Comparison of ENCODE assay signal across 8 mouse cellular contexts in the genomic region with DNA sequence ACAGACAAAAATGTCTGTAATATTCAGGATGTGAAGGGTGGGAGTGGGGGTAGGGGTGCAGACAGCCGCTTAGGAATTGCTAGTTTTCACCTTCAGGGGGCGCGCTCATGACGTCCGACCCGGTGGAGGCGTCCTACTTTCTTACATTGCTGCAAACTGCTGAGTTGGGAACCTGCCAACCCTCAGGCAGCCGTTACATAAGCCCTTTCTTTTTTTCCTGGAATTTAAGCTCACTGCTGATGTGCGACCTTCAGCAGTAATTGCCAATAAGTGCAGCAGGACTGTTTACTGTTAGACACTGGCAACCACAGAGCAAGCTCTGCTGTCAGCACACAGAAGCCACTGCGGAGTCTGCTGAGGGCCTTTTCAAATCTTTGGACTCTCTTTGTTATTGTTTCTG.
DNase-seq lines count a peak whose midpoint lies in the region; ATAC-seq and TF ChIP-seq lines count a peak whose summit lies in the region.

No protein-coding gene starts in this region.

- peak; percentile 92 for ATAC-seq in forebrain, embryonic 13.5 days
- ATAC-seq in heart, postnatal 0 days (ENCODE audit: insufficient read depth, low read depth): peak; percentile 84
- ATAC-seq in liver, embryonic 14.5 days (ENCODE audit: insufficient read depth): peak; percentile 56
- ATAC-seq in neural tube, embryonic 11.5 days (ENCODE audit: insufficient read depth, low FRiP score, low TSS enrichment): peak; percentile 54
- ATAC-seq in stomach, postnatal 0 days (ENCODE audit: low FRiP score, low TSS enrichment): peak; percentile 82

- H3K4me1 ChIP-seq in brown adipose tissue, adult 24 weeks (ENCODE audit: control insufficient read depth, insufficient read depth, insufficient read length, low read length): 0 out of 2 replicates have a peak, but pooled peaks cover 4% of the 10 kb centered on the region
- peaks cover 25% of the 10 kb centered on the region for H3K4me1 ChIP-seq in forebrain, embryonic 13.5 days
- H3K4me1 ChIP-seq in heart, postnatal 0 days (ENCODE audit: control insufficient read depth, insufficient read depth): no peaks in the 10 kb centered on the region
- H3K4me1 ChIP-seq in liver, embryonic 14.5 days (replicated peaks; ENCODE audit: control insufficient read depth in 2 of 2, insufficient read depth in 2 of 2, low read length in 1 of 2): 0 out of 4 replicates have a peak, but pooled peaks cover 0 to 2% of the 10 kb centered on the region in 2 experiments
- H3K4me1 ChIP-seq in neural tube, embryonic 11.5 days (ENCODE audit: control insufficient read depth, insufficient read depth, low read length): no peaks in the 10 kb centered on the region
- H3K4me1 ChIP-seq in stomach, postnatal 0 days (replicated peaks; ENCODE audit: control insufficient read depth, insufficient read depth): no peaks in the 10 kb centered on the region; the same call in 1 of the 2 replicates

- WGBS in forebrain, embryonic 13.5 days: 5% methylated on average over 10 of the region's 10 CpGs
- WGBS in heart, postnatal 0 days: 7% methylated on average over 10 of the region's 10 CpGs
- 37% methylated on average over 10 of the region's 10 CpGs for WGBS in liver, embryonic 14.5 days (ENCODE audit: insufficient replicate concordance)
- 29% methylated on average over 10 of the region's 10 CpGs for WGBS in neural tube, embryonic 11.5 days
- 7% methylated on average over 10 of the region's 10 CpGs for WGBS in stomach, postnatal 0 days

- peak; percentile 82 for DNase-seq in CD4-positive, CD25-positive, alpha-beta regulatory T cell, adult 2 months (ENCODE audit: low read depth, low spot score)
- DNase-seq in heart, postnatal 0 days (ENCODE audit: low spot score): peak; percentile 92
- peak; percentile 94 for DNase-seq in kidney, postnatal 36 days
- peak; percentile 25 to 33 (median 26) for DNase-seq in liver, embryonic 14.5 days (ENCODE audit: low read depth in 3 of 3, low spot score in 3 of 3)
- peak; percentile 64 for DNase-seq in neural tube, embryonic 11.5 days (ENCODE audit: low spot score)
- peak; percentile 84 for DNase-seq in stomach, postnatal 0 days (ENCODE audit: low spot score)

- H3K9ac ChIP-seq in forebrain, embryonic 13.5 days: no peak overlapping the region
- no peak overlapping the region for H3K9ac ChIP-seq in heart, postnatal 0 days (replicated peaks; ENCODE audit: low read depth, low read length)
- no peak overlapping the region for H3K9ac ChIP-seq in liver, embryonic 14.5 days (replicated peaks)
- H3K9ac ChIP-seq in neural tube, embryonic 11.5 days (ENCODE audit: low read length): no peak overlapping the region
- no peak overlapping the region for H3K9ac ChIP-seq in stomach, postnatal 0 days (ENCODE audit: low read length)

- no peaks in the 10 kb centered on the region for H3K27me3 ChIP-seq in forebrain, embryonic 13.5 days
- H3K27me3 ChIP-seq in heart, postnatal 0 days (ENCODE audit: control insufficient read depth, insufficient read depth, low read length): no peaks in the 10 kb centered on the region
- no peaks in the 10 kb centered on the region for H3K27me3 ChIP-seq in liver, embryonic 14.5 days (ENCODE audit: control insufficient read depth, insufficient read depth, low read length)
- H3K27me3 ChIP-seq in neural tube, embryonic 11.5 days (ENCODE audit: control insufficient read depth, insufficient read depth, low read length): no peaks in the 10 kb centered on the region
- H3K27me3 ChIP-seq in stomach, postnatal 0 days (ENCODE audit: control insufficient read depth, insufficient read depth, low read length): no peaks in the 10 kb centered on the region

- peak; percentile 93 for TF ChIP-seq EP300 in heart, postnatal 0 days (IDR thresholded peaks at IDR 0.05; ENCODE audit: low read depth)
- TF ChIP-seq EP300 in liver, embryonic 14.5 days (IDR thresholded peaks at IDR 0.05; ENCODE audit: low read depth): 0 out of 2 replicates have a peak, but pooled peaks have one; percentile 10
- TF ChIP-seq EP300 in stomach, postnatal 0 days (optimal IDR thresholded peaks at IDR 0.05): no peak

- H3K9me3 ChIP-seq in forebrain, embryonic 13.5 days (replicated peaks): no peaks in the 10 kb centered on the region
- no peaks in the 10 kb centered on the region for H3K9me3 ChIP-seq in heart, postnatal 0 days (replicated peaks; ENCODE audit: control insufficient read depth, low read length)
- no peaks in the 10 kb centered on the region for H3K9me3 ChIP-seq in liver, embryonic 14.5 days (ENCODE audit: control insufficient read depth, low read length)
- H3K9me3 ChIP-seq in neural tube, embryonic 11.5 days (ENCODE audit: control insufficient read depth, low read length): no peaks in the 10 kb centered on the region
- no peaks in the 10 kb centered on the region for H3K9me3 ChIP-seq in stomach, postnatal 0 days (ENCODE audit: control insufficient read depth, low read length)

- peak overlapping the region; percentile 12; the same call in 1 of the 2 replicates for H3K4me2 ChIP-seq in forebrain, embryonic 13.5 days
- H3K4me2 ChIP-seq in heart, postnatal 0 days (ENCODE audit: low read depth, low read length): peak overlapping the region; percentile 38; the same call in 1 of the 2 replicates
- H3K4me2 ChIP-seq in liver, embryonic 14.5 days (ENCODE audit: low read depth): no peak overlapping the region
- H3K4me2 ChIP-seq in neural tube, embryonic 11.5 days (ENCODE audit: low read depth): no peak overlapping the region
- 0 out of 2 replicates have a peak overlapping the region, but pooled peaks have one; percentile 9 for H3K4me2 ChIP-seq in stomach, postnatal 0 days (replicated peaks; ENCODE audit: low read depth)

- H3K4me3 ChIP-seq in brown adipose tissue, adult 24 weeks (ENCODE audit: insufficient read depth, low read depth, low read length): no peak overlapping the region
- no peak overlapping the region for H3K4me3 ChIP-seq in forebrain, embryonic 13.5 days
- no peak overlapping the region for H3K4me3 ChIP-seq in heart, postnatal 0 days (ENCODE audit: low read depth, low read length)
- H3K4me3 ChIP-seq in liver, embryonic 14.5 days (ENCODE audit: insufficient read depth in 1 of 2, low read depth in 2 of 2, low read length in 2 of 2): no peak overlapping the region
- H3K4me3 ChIP-seq in neural tube, embryonic 11.5 days (ENCODE audit: low read depth, low read length): no peak overlapping the region
- H3K4me3 ChIP-seq in stomach, postnatal 0 days (ENCODE audit: low read depth, low read length): no peak overlapping the region

- H3K36me3 ChIP-seq in forebrain, embryonic 13.5 days (ENCODE audit: poor library complexity, severe bottlenecking): no peaks in the 10 kb centered on the region
- H3K36me3 ChIP-seq in heart, postnatal 0 days (replicated peaks; ENCODE audit: control insufficient read depth, insufficient read depth, low read length): peaks cover 18% of the 10 kb centered on the region
- no peaks in the 10 kb centered on the region for H3K36me3 ChIP-seq in liver, embryonic 14.5 days (replicated peaks; ENCODE audit: control insufficient read depth, insufficient read depth, low read depth)
- H3K36me3 ChIP-seq in neural tube, embryonic 11.5 days (ENCODE audit: control insufficient read depth, insufficient read depth, low read length): no peaks in the 10 kb centered on the region
- no peaks in the 10 kb centered on the region for H3K36me3 ChIP-seq in stomach, postnatal 0 days (ENCODE audit: control insufficient read depth, insufficient read depth, low read length)

- H3K27ac ChIP-seq in brown adipose tissue, adult 24 weeks (replicated peaks; ENCODE audit: low read depth, low read length): peak overlapping the region; percentile 19; the same call in 1 of the 2 replicates
- H3K27ac ChIP-seq in forebrain, embryonic 13.5 days: 0 out of 2 replicates have a peak overlapping the region, but pooled peaks have one; percentile 25
- peak overlapping the region; percentile 70 for H3K27ac ChIP-seq in heart, postnatal 0 days (ENCODE audit: low read depth)
- H3K27ac ChIP-seq in liver, embryonic 14.5 days: no peak overlapping the region
- no peak overlapping the region for H3K27ac ChIP-seq in neural tube, embryonic 11.5 days (ENCODE audit: low read depth, low read length)
- no peak overlapping the region for H3K27ac ChIP-seq in stomach, postnatal 0 days (replicated peaks)

- TF ChIP-seq CTCF in heart, postnatal 0 days (IDR thresholded peaks at IDR 0.05; ENCODE audit: low read depth): peak; percentile 69
- peak; percentile 66 for TF ChIP-seq CTCF in liver, embryonic 14.5 days (IDR thresholded peaks at IDR 0.05; ENCODE audit: low read depth)
- TF ChIP-seq CTCF in stomach, postnatal 0 days (IDR thresholded peaks at IDR 0.05; ENCODE audit: low read depth): peak; percentile 80

Comparison
In these comparisons a context has a peak if more than half of its experiments do, and no peak if none do; other contexts are left out.
1. DNase-seq: peak in every context shown above with its lines; median percentile 94 in kidney, postnatal 36 days; 92 in heart, postnatal 0 days; 84 in stomach, postnatal 0 days; 82 in CD4-positive, CD25-positive, alpha-beta regulatory T cell, adult 2 months; 64 in neural tube, embryonic 11.5 days; 26 in liver, embryonic 14.5 days.
2. H3K27ac ChIP-seq: peak in brown adipose tissue, adult 24 weeks (single experiment), forebrain, embryonic 13.5 days (single experiment) and heart, postnatal 0 days (single experiment); none in liver, embryonic 14.5 days (single experiment), neural tube, embryonic 11.5 days (single experiment) and stomach, postnatal 0 days (single experiment).
3. H3K4me2 ChIP-seq: peak in forebrain, embryonic 13.5 days (single experiment), heart, postnatal 0 days (single experiment) and stomach, postnatal 0 days (single experiment); none in liver, embryonic 14.5 days (single experiment) and neural tube, embryonic 11.5 days (single experiment).
4. Peak in every context shown above with its lines, with median percentiles within 50 percentile points of each other: ATAC-seq and CTCF ChIP-seq.